Mouse (Mus musculus) embryonic fibroblast, embryonic 13.5 days (primary cell): ENCODE measurements around the gene Zmat5.

Experiments
- CTCF ChIP-seq: IDR thresholded peaks from 2 replicates; pipeline ENCODE4 v1.5.1; 2011; ENCODE audit warnings: mild to moderate bottlenecking, control low read depth, low read length, moderate library complexity, borderline replicate concordance; ENCODE audit not compliant: insufficient read depth
- POLR2A ChIP-seq: IDR thresholded peaks from 2 replicates; pipeline ENCODE4 v1.6.1; 2011; ENCODE audit warnings: low read depth, mild to moderate bottlenecking, control low read depth, low read length, moderate library complexity

DNA sequence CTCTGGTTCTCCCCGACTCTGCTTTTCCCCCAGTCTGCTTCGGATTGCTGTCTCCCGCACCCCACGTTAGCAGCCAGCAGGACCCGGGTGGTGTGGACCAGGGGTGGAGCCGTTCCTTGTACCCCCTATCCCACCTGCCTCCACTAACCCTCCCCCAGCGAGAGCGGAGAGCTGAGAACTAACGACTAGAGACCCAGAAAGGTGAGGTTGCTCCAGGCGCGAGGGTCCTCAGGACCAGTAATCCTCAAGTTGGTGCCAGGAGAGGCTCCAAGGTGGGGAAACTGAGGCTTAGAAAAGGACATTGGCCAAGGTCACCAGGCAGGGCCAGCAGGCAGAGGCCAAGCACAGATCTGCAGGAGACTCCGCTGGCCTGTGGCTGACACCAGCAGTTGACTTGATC is 42.8 kb downstream of the Zmat5 start:
- TF ChIP-seq POLR2A (no peak), CTCF (no peak)
